In the genomic region with DNA sequence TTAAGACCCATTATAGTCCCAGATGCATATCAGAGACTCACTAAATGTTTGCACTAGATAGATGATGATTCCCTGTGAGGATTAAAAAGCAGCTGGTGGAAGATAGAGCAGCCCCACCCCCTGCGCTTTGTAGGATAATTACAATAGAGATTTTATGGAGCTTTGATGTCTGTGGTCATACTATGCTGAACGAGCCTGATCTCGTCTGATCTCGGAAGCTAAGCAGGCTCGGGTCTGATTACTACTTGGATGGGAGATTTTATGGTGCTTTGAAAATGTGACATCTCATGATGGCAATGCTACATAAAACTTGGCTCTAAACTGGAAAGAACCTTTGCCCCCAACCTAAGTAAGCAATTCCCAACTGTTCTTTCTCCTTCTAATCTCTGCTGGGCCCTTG, we compare ENCODE assay signal across 10 mouse cellular contexts. TPM values are rescaled to one million over a fixed set of nuclear protein-coding genes. Genes with fewer than 3 reads are reported as not detected.
A peak's percentile ranks its signal among the peaks of the same experiment; 100 is the strongest.
DNase-seq lines count a peak whose midpoint lies in the region; ATAC-seq lines count a peak whose summit lies in the region.
"Had no signal": no experiment of that assay in that cellular context is flagged by ENCODE, and none has a peak within 500 bp of the region (broad histone marks: within the 10 kb centered on the region; RNA-seq: fewer than 3 reads in every experiment).

No protein-coding gene starts in this region.

- H3K9me3 ChIP-seq in liver, embryonic 11.5 days (ENCODE audit: control insufficient read depth, low read length) = no peaks in the 10 kb centered on the region
- no peaks in the 10 kb centered on the region for H3K9me3 ChIP-seq in embryonic facial prominence, embryonic 15.5 days (replicated peaks)
- no peaks in the 10 kb centered on the region for H3K9me3 ChIP-seq in hindbrain, embryonic 16.5 days (ENCODE audit: control insufficient read depth, low read length)
- H3K9me3 ChIP-seq in midbrain, embryonic 15.5 days = no peaks in the 10 kb centered on the region

- H3K27ac ChIP-seq in liver, embryonic 11.5 days (ENCODE audit: low read depth, low read length) = 0 out of 2 replicates have a peak overlapping the region, but pooled peaks have one; percentile 98
- no peak overlapping the region for H3K27ac ChIP-seq in embryonic facial prominence, embryonic 15.5 days (replicated peaks)
- no peak overlapping the region for H3K27ac ChIP-seq in hindbrain, embryonic 16.5 days (ENCODE audit: low read depth, low read length)
- no peak overlapping the region for H3K27ac ChIP-seq in midbrain, embryonic 15.5 days

- H3K4me1 ChIP-seq in liver, embryonic 11.5 days (replicated peaks; ENCODE audit: control insufficient read depth, insufficient read depth, low read length) = peaks cover 67% of the 10 kb centered on the region
- H3K4me1 ChIP-seq in embryonic facial prominence, embryonic 15.5 days = peaks cover 27% of the 10 kb centered on the region
- peaks cover 30% of the 10 kb centered on the region for H3K4me1 ChIP-seq in hindbrain, embryonic 16.5 days (ENCODE audit: control insufficient read depth, insufficient read depth, low read depth, low read length)
- H3K4me1 ChIP-seq in midbrain, embryonic 15.5 days = peaks cover 39% of the 10 kb centered on the region

- WGBS in liver, embryonic 11.5 days = 82% methylated on average over 5 of the region's 5 CpGs
- 48% methylated on average over 5 of the region's 5 CpGs for WGBS in embryonic facial prominence, embryonic 15.5 days
- 73% methylated on average over 5 of the region's 5 CpGs for WGBS in hindbrain, embryonic 16.5 days
- 71% methylated on average over 5 of the region's 5 CpGs for WGBS in midbrain, embryonic 15.5 days

- ATAC-seq in liver, embryonic 11.5 days (replicated peaks; ENCODE audit: low FRiP score) = no peak
- no peak for ATAC-seq in embryonic facial prominence, embryonic 15.5 days (ENCODE audit: insufficient number of reproducible peaks, low FRiP score, low TSS enrichment, low read depth)
- ATAC-seq in hindbrain, embryonic 16.5 days = no peak
- no peak for ATAC-seq in midbrain, embryonic 15.5 days (replicated peaks)

- peak overlapping the region; percentile 97 for H3K4me3 ChIP-seq in liver, embryonic 11.5 days (ENCODE audit: low read depth, low read length)
- no peak overlapping the region for H3K4me3 ChIP-seq in embryonic facial prominence, embryonic 15.5 days (replicated peaks)
- H3K4me3 ChIP-seq in hindbrain, embryonic 16.5 days (ENCODE audit: low read length) = no peak overlapping the region
- no peak overlapping the region for H3K4me3 ChIP-seq in midbrain, embryonic 15.5 days

- peak overlapping the region; percentile 91 for H3K4me2 ChIP-seq in liver, embryonic 11.5 days
- peak overlapping the region; percentile 72; the same call in 1 of the 2 replicates for H3K4me2 ChIP-seq in embryonic facial prominence, embryonic 15.5 days (replicated peaks)
- H3K4me2 ChIP-seq in hindbrain, embryonic 16.5 days (ENCODE audit: low read length) = peak overlapping the region; percentile 82; the same call in 1 of the 2 replicates
- peak overlapping the region; percentile 93; the same call in 1 of the 2 replicates for H3K4me2 ChIP-seq in midbrain, embryonic 15.5 days

- DNase-seq in liver, embryonic 11.5 days (ENCODE audit: low spot score) = no peak
- no peak for DNase-seq in liver
- no peak for DNase-seq in ovary, postnatal 14 days (ENCODE audit: low spot score)
- DNase-seq in urinary bladder, postnatal 4 days (ENCODE audit: low spot score in 2 of 2) = no peak
- DNase-seq in left cerebral cortex, adult 11 months (ENCODE audit: low spot score) = no peak
- DNase-seq: cerebellum, adult 2 months; right cerebral cortex, adult 18-20 months had no signal

- H3K27me3 ChIP-seq in liver, embryonic 11.5 days (replicated peaks; ENCODE audit: control insufficient read depth, insufficient read depth, low read length) = no peaks in the 10 kb centered on the region
- H3K27me3 ChIP-seq in embryonic facial prominence, embryonic 15.5 days = no peaks in the 10 kb centered on the region
- no peaks in the 10 kb centered on the region for H3K27me3 ChIP-seq in hindbrain, embryonic 16.5 days (replicated peaks; ENCODE audit: control insufficient read depth, insufficient read depth, low read length)
- H3K27me3 ChIP-seq in midbrain, embryonic 15.5 days (replicated peaks) = no peaks in the 10 kb centered on the region

- H3K36me3 ChIP-seq in liver, embryonic 11.5 days (ENCODE audit: control insufficient read depth, insufficient read depth, low read length) = peaks cover 2% of the 10 kb centered on the region; the same call in 1 of the 2 replicates
- peaks cover 10% of the 10 kb centered on the region for H3K36me3 ChIP-seq in embryonic facial prominence, embryonic 15.5 days
- H3K36me3 ChIP-seq in hindbrain, embryonic 16.5 days (ENCODE audit: control insufficient read depth, insufficient read depth, low read length) = no peaks in the 10 kb centered on the region
- H3K36me3 ChIP-seq in midbrain, embryonic 15.5 days (replicated peaks) = no peaks in the 10 kb centered on the region; the same call in 1 of the 2 replicates

- H3K9ac ChIP-seq in liver, embryonic 11.5 days (ENCODE audit: low read depth, low read length) = no peak overlapping the region; the same call in 1 of the 2 replicates
- H3K9ac ChIP-seq in embryonic facial prominence, embryonic 15.5 days = no peak overlapping the region
- H3K9ac ChIP-seq in hindbrain, embryonic 16.5 days (ENCODE audit: low read depth, low read length) = no peak overlapping the region
- no peak overlapping the region for H3K9ac ChIP-seq in midbrain, embryonic 15.5 days

RNA-seq across cellular contexts. Expression of a gene that starts 1.7 kb away (rescaled TPM):
- 58.8 and 61.8 TPM in 2 replicates for polyA plus RNA-seq in liver, embryonic 11.5 days (2014; fragmentation: Nextera tagmentation; extraction: Ambion mirVana)
- 36.4 and 39.1 TPM in 2 replicates for polyA plus RNA-seq in embryonic facial prominence, embryonic 15.5 days (2015; fragmentation: Nextera tagmentation; extraction: Ambion mirVana)
- polyA plus RNA-seq in hindbrain, embryonic 16.5 days (2015; fragmentation: Nextera tagmentation; extraction: Ambion mirVana) = 46.0 and 51.5 TPM in 2 replicates
- 53.7 and 57.4 TPM in 2 replicates for polyA plus RNA-seq in midbrain, embryonic 15.5 days (2015; fragmentation: Nextera tagmentation; extraction: Ambion mirVana)

RNA-seq across cellular contexts. Expression of a gene that starts 4.6 kb away (rescaled TPM):
- polyA plus RNA-seq in liver, embryonic 11.5 days (2014; fragmentation: Nextera tagmentation; extraction: Ambion mirVana) = 25.9 and 28.3 TPM in 2 replicates
- polyA plus RNA-seq in embryonic facial prominence, embryonic 15.5 days (2015; fragmentation: Nextera tagmentation; extraction: Ambion mirVana) = 27.0 and 28.0 TPM in 2 replicates
- polyA plus RNA-seq in hindbrain, embryonic 16.5 days (2015; fragmentation: Nextera tagmentation; extraction: Ambion mirVana) = 19.1 and 21.5 TPM in 2 replicates
- polyA plus RNA-seq in midbrain, embryonic 15.5 days (2015; fragmentation: Nextera tagmentation; extraction: Ambion mirVana) = 22.8 and 24.0 TPM in 2 replicates

RNA-seq across cellular contexts. Expression of a gene that starts 21.7 kb away (rescaled TPM):
- 306 and 326 TPM in 2 replicates for polyA plus RNA-seq in liver, embryonic 11.5 days (2014; fragmentation: Nextera tagmentation; extraction: Ambion mirVana)
- 207 and 210 TPM in 2 replicates for polyA plus RNA-seq in embryonic facial prominence, embryonic 15.5 days (2015; fragmentation: Nextera tagmentation; extraction: Ambion mirVana)
- polyA plus RNA-seq in hindbrain, embryonic 16.5 days (2015; fragmentation: Nextera tagmentation; extraction: Ambion mirVana) = 220 and 251 TPM in 2 replicates
- polyA plus RNA-seq in midbrain, embryonic 15.5 days (2015; fragmentation: Nextera tagmentation; extraction: Ambion mirVana) = 222 and 226 TPM in 2 replicates

RNA-seq across cellular contexts. Expression of a gene that starts 33.3 kb away (rescaled TPM):
- polyA plus RNA-seq in liver, embryonic 11.5 days (2014; fragmentation: Nextera tagmentation; extraction: Ambion mirVana) = 32.9 and 34.1 TPM in 2 replicates
- polyA plus RNA-seq in embryonic facial prominence, embryonic 15.5 days (2015; fragmentation: Nextera tagmentation; extraction: Ambion mirVana) = 67.3 and 78.6 TPM in 2 replicates
- polyA plus RNA-seq in hindbrain, embryonic 16.5 days (2015; fragmentation: Nextera tagmentation; extraction: Ambion mirVana) = 93.8 and 101 TPM in 2 replicates
- 92.1 and 99.6 TPM in 2 replicates for polyA plus RNA-seq in midbrain, embryonic 15.5 days (2015; fragmentation: Nextera tagmentation; extraction: Ambion mirVana)

RNA-seq across cellular contexts. Expression of a gene that starts 33.6 kb away (rescaled TPM):
- 0.32 and 0.74 TPM in 2 replicates for polyA plus RNA-seq in liver, embryonic 11.5 days (2014; fragmentation: Nextera tagmentation; extraction: Ambion mirVana)
- polyA plus RNA-seq in embryonic facial prominence, embryonic 15.5 days (2015; fragmentation: Nextera tagmentation; extraction: Ambion mirVana) = 1.8 and 1.9 TPM in 2 replicates
- polyA plus RNA-seq in hindbrain, embryonic 16.5 days (2015; fragmentation: Nextera tagmentation; extraction: Ambion mirVana) = 3.0 and 3.5 TPM in 2 replicates
- 5.1 and 6.6 TPM in 2 replicates for polyA plus RNA-seq in midbrain, embryonic 15.5 days (2015; fragmentation: Nextera tagmentation; extraction: Ambion mirVana)
